Mouse (Mus musculus) embryonic stem cell, embryonic (primary cell): ENCODE data around the gene Dnajb5.

Experiments
- CTCF ChIA-PET, 4 experiments: fragments of 300-600 bp in 2 of 4; fragments of 350-600 bp in 2 of 4; sonication (Branson Sonifier 250); formaldehyde crosslinking; loops; one replicate each; lab custom pipeline; 2022; ENCODE audit warnings: inconsistent platforms in 2 of 4; lab: Charles Lee
- POLR2A ChIA-PET, 4 experiments: fragments of 300-600 bp in 2 of 4; fragments of 350-600 bp in 2 of 4; sonication (Branson Sonifier 250); formaldehyde crosslinking; loops; one replicate each; lab custom pipeline; 2022; ENCODE audit warnings: antibody characterized with exemption in 4 of 4, inconsistent platforms in 1 of 4; lab: Charles Lee

Gene Dnajb5

GRCm38 (mm10) chr4:42952563-42952962 lies 2.9 kb downstream of the Dnajb5 start:
- ChIA-PET CTCF (no interaction called here), POLR2A (interaction anchor here in 1 of 4 experiments (0.6 kb wide), 1 partner anchor 12 kb away, joined by 5 read pairs; no protein-coding TSS in a partner anchor)

- ChIA-PET POLR2A (interaction anchor here in 2 of 4 experiments (0.6 to 2.2 kb wide), 4 partner anchors 8 to 1830 kb away, joined by 3 to 9 read pairs (median 4); partner anchors contain the start of gene Vcp (in 1 of the 2)), CTCF (interaction anchor here (0.5 to 2.8 kb wide), 34 partner anchors 8 to 1260 kb away, joined by 3 to 28 read pairs (median 4); partner anchors contain the start of gene Phf24 (in 2 of the 4))
Measured at GRCm38 (mm10) chr4:42953435-42954094, 4.0 kb downstream of the Dnajb5 start.

GRCm38 (mm10) chr4:42954297-42954696 lies 4.7 kb downstream of the Dnajb5 start:
- ChIA-PET POLR2A (interaction anchor here in 3 of 4 experiments (0.6 to 2.2 kb wide), 6 partner anchors 9 to 1831 kb away, joined by 3 to 9 read pairs (median 4); partner anchors contain the start of gene Vcp (in 1 of the 3)), CTCF (interaction anchor here (0.5 to 2.8 kb wide), 38 partner anchors 8 to 1261 kb away, joined by 3 to 28 read pairs (median 4); partner anchors contain the start of gene Phf24 (in 2 of the 4))

GRCm38 (mm10) chr4:42955200-42955599 lies 5.6 kb downstream of the Dnajb5 start:
- ChIA-PET CTCF (interaction anchor here (0.6 to 2.8 kb wide), 13 partner anchors 10 to 624 kb away, joined by 3 to 28 read pairs (median 7); partner anchors contain the start of gene Phf24 (in 2 of the 4)), POLR2A (interaction anchor here in 2 of 4 experiments (0.6 to 2.2 kb wide), 2 partner anchors 10 to 149 kb away, joined by 3 to 9 read pairs; no protein-coding TSS in a partner anchor)

- POLR2A ChIA-PET: no interaction called here
- CTCF ChIA-PET: no interaction called here
Measured at GRCm38 (mm10) chr4:42956581-42956980, 7.0 kb downstream of the Dnajb5 start.

- ChIA-PET POLR2A (interaction anchor here in 3 of 4 experiments (1.1 to 1.3 kb wide), 3 partner anchors 8 to 27 kb away, joined by 3 to 4 read pairs (median 3); partner anchors contain the start of gene Dnajb5 (in 1 of the 3)), CTCF (interaction anchor here in 1 of 4 experiments (0.9 kb wide), 1 partner anchor 11 kb away, joined by 3 read pairs; no protein-coding TSS in a partner anchor)
Measured at GRCm38 (mm10) chr4:42957306-42957705, 7.7 kb downstream of the Dnajb5 start.

GRCm38 (mm10) chr4:42957979-42958378 lies 8.4 kb downstream of the Dnajb5 start:
- ChIA-PET CTCF (interaction anchor here in 2 of 4 experiments (0.5 to 0.9 kb wide), 2 partner anchors 12 kb away, joined by 3 read pairs; no protein-coding TSS in a partner anchor), POLR2A (interaction anchor here (0.6 to 3.0 kb wide), 5 partner anchors 8 to 26 kb away, joined by 3 to 14 read pairs (median 4); partner anchors contain the start of gene Dnajb5 (in 2 of the 4))

GRCm38 (mm10) chr4:42958942-42959341 lies 9.3 kb downstream of the Dnajb5 start:
- CTCF ChIA-PET: no interaction called here
- POLR2A ChIA-PET: interaction anchor here in 3 of 4 experiments (0.6 to 3.0 kb wide), 5 partner anchors 9 to 69 kb away, joined by 3 to 14 read pairs (median 3); partner anchors contain the start of gene Dnajb5 (in 2 of the 3)

- CTCF ChIA-PET: no interaction called here
- POLR2A ChIA-PET: interaction anchor here in 1 of 4 experiments (3.0 kb wide), 1 partner anchor 10 kb away, joined by 14 read pairs; the partner anchor contains the start of gene Dnajb5
Measured at GRCm38 (mm10) chr4:42959382-42959781, 9.8 kb downstream of the Dnajb5 start.

- ChIA-PET CTCF (interaction anchor here in 3 of 4 experiments (0.6 to 1.6 kb wide), 23 partner anchors 8 to 486 kb away, joined by 3 to 13 read pairs (median 4); partner anchors contain the start of gene Dnajb5 (in 2 of the 3)), POLR2A (interaction anchor here in 3 of 4 experiments (0.6 to 1.2 kb wide), 7 partner anchors 11 to 57 kb away, joined by 3 to 7 read pairs (median 3); partner anchors contain the start of gene Dnajb5 (in 1 of the 3))
Measured at GRCm38 (mm10) chr4:42961592-42961991, 12.0 kb downstream of the Dnajb5 start.

- ChIA-PET CTCF (interaction anchor here (0.7 to 2.6 kb wide), 7 partner anchors 7 to 14 kb away, joined by 3 to 28 read pairs (median 4); partner anchors contain the start of gene Dnajb5 (in 1 of the 4)), POLR2A (interaction anchor here in 1 of 4 experiments (1.2 to 4.5 kb wide), 5 partner anchors 9 to 37 kb away, joined by 3 to 30 read pairs (median 4); partner anchors contain the start of gene Vcp)
Measured at GRCm38 (mm10) chr4:42963480-42963879, 13.9 kb downstream of the Dnajb5 start.

- ChIA-PET POLR2A (interaction anchor here in 3 of 4 experiments (0.7 to 4.5 kb wide), 12 partner anchors 9 to 88 kb away, joined by 3 to 30 read pairs (median 4); partner anchors contain the start of genes Dnajb5 (in 2 of the 3) and Stoml2 (in 1 of the 3)), CTCF (interaction anchor here (0.6 to 2.8 kb wide), 38 partner anchors 8 to 457 kb away, joined by 3 to 28 read pairs (median 4); partner anchors contain the start of genes Dnajb5 (in 3 of the 4), Fam214b (in 1 of the 4) and Vcp (in 1 of the 4))
Measured at GRCm38 (mm10) chr4:42965039-42965719, 15.6 kb downstream of the Dnajb5 start.

- POLR2A ChIA-PET: interaction anchor here in 2 of 4 experiments (0.7 to 2.0 kb wide), 2 partner anchors 19 to 31 kb away, joined by 4 to 5 read pairs; partner anchors contain the start of gene Vcp (in 1 of the 2)
- CTCF ChIA-PET: interaction anchor here in 2 of 4 experiments (0.6 to 1.2 kb wide), 3 partner anchors 8 to 24 kb away, joined by 3 to 7 read pairs (median 3); no protein-coding TSS in a partner anchor
Measured at GRCm38 (mm10) chr4:42969304-42969703, 19.7 kb downstream of the Dnajb5 start, which contains the start of gene 1700022I11Rik. TSS of gene 1700022I11Rik (plus strand) at chr4:42969604.

GRCm38 (mm10) chr4:42972952-42973351 lies 23.3 kb downstream of the Dnajb5 start:
- ChIA-PET POLR2A (interaction anchor here in 2 of 4 experiments (0.6 to 5.8 kb wide), 7 partner anchors 8 to 100 kb away, joined by 3 to 30 read pairs (median 7); partner anchors contain the start of gene Dnajb5 (in 1 of the 2)), CTCF (interaction anchor here in 3 of 4 experiments (0.6 to 1.4 kb wide), 4 partner anchors 7 to 172 kb away, joined by 3 to 4 read pairs (median 4); no protein-coding TSS in a partner anchor)

GRCm38 (mm10) chr4:42973868-42974267 lies 24.3 kb downstream of the Dnajb5 start:
- CTCF ChIA-PET: interaction anchor here in 2 of 4 experiments (1.4 to 3.4 kb wide), 2 partner anchors 8 to 20 kb away, joined by 4 to 8 read pairs; no protein-coding TSS in a partner anchor
- POLR2A ChIA-PET: interaction anchor here in 2 of 4 experiments (0.6 to 5.8 kb wide), 8 partner anchors 9 to 604 kb away, joined by 3 to 30 read pairs (median 6); partner anchors contain the start of gene Dnajb5 (in 1 of the 2)

GRCm38 (mm10) chr4:42978062-42978461 lies 28.4 kb downstream of the Dnajb5 start:
- ChIA-PET POLR2A (interaction anchor here in 2 of 4 experiments (0.7 to 5.4 kb wide), 8 partner anchors 10 to 552 kb away, joined by 3 to 24 read pairs (median 4); partner anchors contain the start of gene Vcp (in 1 of the 2)), CTCF (interaction anchor here (0.5 to 1.6 kb wide), 19 partner anchors 8 to 817 kb away, joined by 3 to 9 read pairs (median 3); partner anchors contain the start of gene Vcp (in 1 of the 4))
